Mouse (Mus musculus): ENCODE measurements at regions not wholly inside any gene's neighbourhood (a gene's known extent, or its start where the extent isn't known, plus 50 kb on each side); places are given as distances from the start of the nearest gene placed in this dataset.

GRCm38 (mm10) chr1:35548845-35549244 is 519.4 kb upstream of the Hs6st1 start:
- no peak for TF ChIP-seq CTCF (IDR thresholded peaks at IDR 0.05; ENCODE audit: low read depth, low read length)
- TF ChIP-seq POLR2A (IDR thresholded peaks at IDR 0.05; ENCODE audit: extremely low read depth, insufficient read depth, low read length): no peak
